ENCODE assay signal across 28 mouse cellular contexts in genomic region chr5:52612776-52613175, GRCm38 (mm10). TPM values are rescaled to one million over a fixed set of nuclear protein-coding genes. Genes with fewer than 3 reads are reported as not detected.
"Had no signal": no experiment of that assay in that cellular context is flagged by ENCODE, and none has a peak within 500 bp of the region (broad histone marks: within the 10 kb centered on the region; RNA-seq: fewer than 3 reads in every experiment).

No protein-coding gene starts in this region.

- H3K27me3 ChIP-seq: embryonic facial prominence, embryonic 15.5 days; forebrain, embryonic 13.5 days; forebrain, embryonic 15.5 days had no signal

- H3K9me3 ChIP-seq: embryonic facial prominence, embryonic 10.5 days; embryonic facial prominence, embryonic 12.5 days; embryonic facial prominence, embryonic 13.5 days; forebrain, embryonic 12.5 days; forebrain, embryonic 13.5 days; forebrain, embryonic 15.5 days had no signal

- ATAC-seq: forebrain, embryonic 13.5 days; forebrain, embryonic 14.5 days; forebrain, embryonic 15.5 days; forebrain, embryonic 16.5 days; forebrain, postnatal 0 days had no signal

- H3K4me3 ChIP-seq: embryonic facial prominence, embryonic 10.5 days; embryonic facial prominence, embryonic 12.5 days; embryonic facial prominence, embryonic 13.5 days; embryonic facial prominence, embryonic 15.5 days; erythroblast, embryonic 14.5 days; forebrain, embryonic 10.5 days; forebrain, embryonic 12.5 days; forebrain, embryonic 13.5 days; forebrain, embryonic 15.5 days; gastrocnemius, adult 2 months; heart, adult 2 months had no signal

- H3K9ac ChIP-seq: embryonic facial prominence, embryonic 12.5 days; embryonic facial prominence, embryonic 13.5 days; embryonic facial prominence, embryonic 15.5 days; forebrain, embryonic 12.5 days; forebrain, embryonic 13.5 days; forebrain, embryonic 15.5 days; forebrain, postnatal 0 days had no signal

- DNase-seq: cerebellum, adult 8-10 months; cerebellum, adult 9-10 months; cerebellum, adult 9-11 months; cerebellum, postnatal 25 days; cerebellum, postnatal 36 days; embryo, embryonic 11 days; forebrain, postnatal 0 days; gastrocnemius, adult 2 months; gastrocnemius, postnatal 10 days; gastrocnemius, postnatal 14 days; gastrocnemius, postnatal 25 days; gastrocnemius, postnatal 36 days; heart, adult 11 months; heart, adult 18-20 months; heart, adult 2 months had no signal

- H3K36me3 ChIP-seq: embryonic facial prominence, embryonic 10.5 days; embryonic facial prominence, embryonic 12.5 days; embryonic facial prominence, embryonic 13.5 days; embryonic facial prominence, embryonic 15.5 days; forebrain, embryonic 10.5 days; forebrain, embryonic 12.5 days; forebrain, embryonic 15.5 days had no signal

- H3K27ac ChIP-seq: embryonic facial prominence, embryonic 10.5 days; embryonic facial prominence, embryonic 12.5 days; embryonic facial prominence, embryonic 13.5 days; embryonic facial prominence, embryonic 15.5 days; forebrain, embryonic 10.5 days; forebrain, embryonic 12.5 days; forebrain, embryonic 13.5 days; forebrain, embryonic 15.5 days; gastrocnemius, adult 2 months; heart, adult 2 months had no signal

- H3K4me2 ChIP-seq: embryonic facial prominence, embryonic 12.5 days; embryonic facial prominence, embryonic 13.5 days; embryonic facial prominence, embryonic 15.5 days; forebrain, embryonic 12.5 days; forebrain, embryonic 13.5 days; forebrain, embryonic 15.5 days had no signal

RNA-seq across cellular contexts. Expression of gene Lgi2, which starts 46.5 kb away (rescaled TPM):
- total RNA-seq: common myeloid progenitor, adult 5-6 weeks; granulocyte monocyte progenitor cell, adult 5-6 weeks had no signal
- polyA plus RNA-seq: erythroblast, embryonic 14.5 days had no signal
